Mouse (Mus musculus): ENCODE data around the gene AU041133.

GRCm38 (mm10) chr10:82178257-82179064 lies 50.6 kb downstream of the AU041133 start:
- TF ChIP-seq CTCF (IDR thresholded peaks at IDR 0.05; ENCODE audit: extremely low read depth, insufficient read depth, insufficient read length, insufficient replicate concordance) (no peak), POLR2A (IDR thresholded peaks at IDR 0.05; ENCODE audit: low read depth, low read length) (no peak)
